Mouse (Mus musculus): Measurements from ENCODE around the gene Wdr43.

Wdr43 gene

GRCm38 (mm10) chr17:71705113-71705512 is 89.4 kb downstream of the Wdr43 start:
- DNase-seq (ENCODE audit: low spot score in 2 of 2), result no peak

GRCm38 (mm10) chr17:71705550-71706480 is 90.1 kb downstream of the Wdr43 start:
- DNase-seq (ENCODE audit: low spot score in 2 of 2), result no peak

DNA sequence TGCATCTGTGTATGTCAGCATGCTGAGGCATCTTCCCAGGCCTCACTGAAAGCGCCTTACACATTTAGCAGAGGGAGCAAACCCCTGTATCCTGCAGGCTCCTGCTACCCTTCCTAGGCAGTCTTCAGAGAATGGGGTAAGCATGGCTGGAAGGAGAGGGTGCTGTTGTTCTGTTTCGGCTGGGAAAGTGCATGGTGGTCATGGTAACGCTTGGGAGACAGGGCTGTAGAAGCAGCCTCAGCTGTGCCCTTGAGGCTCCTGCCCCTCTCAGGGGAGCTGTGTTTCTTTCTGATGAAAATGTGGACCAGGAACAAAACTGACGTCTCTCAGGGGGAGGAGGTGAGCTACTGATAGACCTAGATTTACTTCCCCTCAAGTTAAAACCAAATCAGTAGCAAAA is 92.0 kb downstream of the Wdr43 start:
- DNase-seq (ENCODE audit: low spot score in 2 of 2), result no peak
